Mouse (Mus musculus): ENCODE measurements around the gene Vkorc1l1. TPM values are rescaled to one million over a fixed set of nuclear protein-coding genes. Genes with fewer than 3 reads are reported as not detected.
A peak's percentile ranks its signal among the peaks of the same experiment; 100 is the strongest.

Gene Vkorc1l1
- polyA plus RNA-seq, 1 experiment from 2014 or later, result 29.2 TPM

- Histone ChIP-seq H3K9me3 (no peaks in the 10 kb centered on the region), H3K27ac (replicated peaks) (no peak overlapping the region), H3K36me3 (replicated peaks) (peaks cover 62% of the 10 kb centered on the region), H3K4me1 (no peaks in the 10 kb centered on the region), H3K4me3 (no peak overlapping the region), H3K27me3 (replicated peaks; ENCODE audit: low read depth, poor library complexity, severe bottlenecking) (no peaks in the 10 kb centered on the region)
- 93% methylated on average over 14 of the region's 14 CpGs for WGBS
- no peak for DNase-seq (ENCODE audit: low spot score)
These were observed 51.6 kb downstream of the Vkorc1l1 start for GRCm38 (mm10) chr5:129993374-129993773.

GRCm38 (mm10) chr5:129994989-129995388 is 53.2 kb downstream of the Vkorc1l1 start:
- no peak for DNase-seq (ENCODE audit: low spot score)
- Histone ChIP-seq H3K9me3 (no peaks in the 10 kb centered on the region), H3K36me3 (replicated peaks) (peaks cover 50% of the 10 kb centered on the region), H3K4me3 (no peak overlapping the region), H3K27me3 (replicated peaks; ENCODE audit: low read depth, poor library complexity, severe bottlenecking) (no peaks in the 10 kb centered on the region), H3K27ac (replicated peaks) (no peak overlapping the region), H3K4me1 (no peaks in the 10 kb centered on the region)
- WGBS, result 87% methylated on average over 7 of the region's 7 CpGs

GRCm38 (mm10) chr5:129997700-129998099 is 55.9 kb downstream of the Vkorc1l1 start:
- no peaks in the 10 kb centered on the region for H3K27me3 ChIP-seq (replicated peaks; ENCODE audit: low read depth, poor library complexity, severe bottlenecking)
- DNase-seq (ENCODE audit: low spot score), result no peak
- 74% methylated on average over 19 of the region's 19 CpGs for WGBS
- H3K9me3 ChIP-seq, result no peaks in the 10 kb centered on the region
- peaks cover 17% of the 10 kb centered on the region for H3K4me1 ChIP-seq
- no peak overlapping the region for H3K27ac ChIP-seq (replicated peaks)
- peaks cover 46% of the 10 kb centered on the region for H3K36me3 ChIP-seq (replicated peaks)
- no peak overlapping the region for H3K4me3 ChIP-seq

DNA sequence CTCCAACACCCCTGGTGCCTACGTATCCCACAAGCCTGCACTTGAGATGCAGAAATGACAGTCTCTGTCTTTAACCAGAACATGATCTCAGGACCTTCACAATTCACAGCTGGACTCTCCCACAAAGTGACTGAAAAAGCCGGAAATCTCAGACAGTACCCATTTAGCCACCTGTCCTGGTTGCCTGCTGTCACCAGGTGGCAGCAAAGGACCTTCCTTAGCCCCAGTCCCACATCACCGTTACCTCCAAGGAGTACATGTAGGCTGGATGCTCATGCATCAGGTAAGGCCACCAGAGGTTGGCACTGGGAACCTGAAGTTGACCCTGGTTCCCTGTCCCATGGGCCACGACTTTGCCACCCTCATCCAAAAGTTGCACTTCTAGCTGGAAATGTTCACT is 57.3 kb downstream of the Vkorc1l1 start:
- peaks cover 26% of the 10 kb centered on the region for H3K4me1 ChIP-seq
- no peak overlapping the region for H3K4me3 ChIP-seq
- no peak overlapping the region for H3K27ac ChIP-seq (replicated peaks)
- H3K36me3 ChIP-seq (replicated peaks), result peaks cover 32% of the 10 kb centered on the region
- H3K9me3 ChIP-seq, result no peaks in the 10 kb centered on the region; the same call in 1 of the 2 replicates
- peak; percentile 62 for DNase-seq (ENCODE audit: low spot score)
- WGBS, result 39% methylated on average over 4 of the region's 4 CpGs
- H3K27me3 ChIP-seq (replicated peaks; ENCODE audit: low read depth, poor library complexity, severe bottlenecking), result no peaks in the 10 kb centered on the region

- no peak for DNase-seq (ENCODE audit: low spot score)
- Histone ChIP-seq H3K4me3 (no peak overlapping the region), H3K27me3 (replicated peaks; ENCODE audit: low read depth, poor library complexity, severe bottlenecking) (no peaks in the 10 kb centered on the region), H3K27ac (replicated peaks) (no peak overlapping the region), H3K4me1 (peaks cover 26% of the 10 kb centered on the region), H3K9me3 (peaks cover 11% of the 10 kb centered on the region; the same call in 1 of the 2 replicates), H3K36me3 (replicated peaks) (peaks cover 25% of the 10 kb centered on the region)
- WGBS, result 93% methylated on average over 12 of the region's 12 CpGs
These were observed 59.0 kb downstream of the Vkorc1l1 start for GRCm38 (mm10) chr5:130000735-130001134.

- DNase-seq (ENCODE audit: low spot score), result no peak
- WGBS, result 76% methylated on average over 5 of the region's 5 CpGs
- peak overlapping the region; percentile 91; the same call in 1 of the 2 replicates for H3K27ac ChIP-seq (replicated peaks)
- peaks cover 11% of the 10 kb centered on the region; the same call in 1 of the 2 replicates for H3K9me3 ChIP-seq
- peaks cover 26% of the 10 kb centered on the region for H3K4me1 ChIP-seq
- peak overlapping the region; percentile 73 for H3K4me3 ChIP-seq
- H3K36me3 ChIP-seq (replicated peaks), result peaks cover 25% of the 10 kb centered on the region
- H3K27me3 ChIP-seq (replicated peaks; ENCODE audit: low read depth, poor library complexity, severe bottlenecking), result no peaks in the 10 kb centered on the region
These were observed 59.7 kb downstream of the Vkorc1l1 start for GRCm38 (mm10) chr5:130001356-130001987.

- peak within 1 kb of the TSS; percentile 91 for H3K27ac ChIP-seq (replicated peaks)
- H3K4me1 ChIP-seq, result peaks cover 26% of the 10 kb centered on the region
- peak; percentile 87 for DNase-seq (ENCODE audit: low spot score)
- H3K9me3 ChIP-seq, result peaks cover 11% of the 10 kb centered on the region; the same call in 1 of the 2 replicates
- peak within 1 kb of the TSS; percentile 73 for H3K4me3 ChIP-seq
- H3K36me3 ChIP-seq (replicated peaks), result peaks cover 23% of the 10 kb centered on the region
- no peaks in the 10 kb centered on the region for H3K27me3 ChIP-seq (replicated peaks; ENCODE audit: low read depth, poor library complexity, severe bottlenecking)
- WGBS, result 1% methylated on average over 39 of the region's 39 CpGs
These were observed 60.8 kb downstream of the Vkorc1l1 start, which contains the start of gene Gusb for GRCm38 (mm10) chr5:130002301-130003146. Gene Gusb (minus strand): TSS chr5:130003049.

DNA sequence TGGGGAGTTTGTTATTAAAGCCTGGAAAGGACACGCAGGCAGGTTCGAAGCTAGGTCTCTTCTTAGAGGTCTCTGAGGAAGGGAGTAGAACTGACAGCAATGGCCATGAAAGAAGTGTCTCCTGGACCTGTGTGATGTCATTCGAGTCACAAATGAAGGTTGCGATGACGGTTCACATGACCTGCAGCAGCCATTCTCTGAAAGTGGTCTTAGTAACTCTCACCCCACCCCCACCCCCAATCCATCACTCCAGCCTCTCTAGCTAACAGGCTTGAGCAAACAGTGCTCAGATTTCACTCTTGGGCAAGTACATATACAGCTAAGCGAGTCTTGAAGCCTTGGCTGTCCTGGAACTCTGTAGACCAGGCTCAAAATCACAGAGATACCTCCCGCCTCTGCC is 61.5 kb downstream of the Vkorc1l1 start:
- Histone ChIP-seq H3K4me3 (peak overlapping the region; percentile 73), H3K27me3 (replicated peaks; ENCODE audit: low read depth, poor library complexity, severe bottlenecking) (no peaks in the 10 kb centered on the region), H3K27ac (replicated peaks) (peak overlapping the region; percentile 91), H3K9me3 (peaks cover 11% of the 10 kb centered on the region; the same call in 1 of the 2 replicates), H3K4me1 (peaks cover 26% of the 10 kb centered on the region), H3K36me3 (replicated peaks) (peaks cover 17% of the 10 kb centered on the region)
- 59% methylated on average over 7 of the region's 7 CpGs for WGBS
- DNase-seq (ENCODE audit: low spot score), result peak; percentile 48

GRCm38 (mm10) chr5:130007344-130007743 is 65.6 kb downstream of the Vkorc1l1 start:
- peaks cover 12% of the 10 kb centered on the region for H3K4me1 ChIP-seq
- DNase-seq (ENCODE audit: low spot score), result no peak
- peaks cover 25% of the 10 kb centered on the region for H3K9me3 ChIP-seq
- WGBS, result 94% methylated on average over 1 of the region's 1 CpGs
- no peak overlapping the region for H3K27ac ChIP-seq (replicated peaks)
- H3K4me3 ChIP-seq, result no peak overlapping the region
- no peaks in the 10 kb centered on the region for H3K27me3 ChIP-seq (replicated peaks; ENCODE audit: low read depth, poor library complexity, severe bottlenecking)
- H3K36me3 ChIP-seq (replicated peaks), result peaks cover 21% of the 10 kb centered on the region

DNA sequence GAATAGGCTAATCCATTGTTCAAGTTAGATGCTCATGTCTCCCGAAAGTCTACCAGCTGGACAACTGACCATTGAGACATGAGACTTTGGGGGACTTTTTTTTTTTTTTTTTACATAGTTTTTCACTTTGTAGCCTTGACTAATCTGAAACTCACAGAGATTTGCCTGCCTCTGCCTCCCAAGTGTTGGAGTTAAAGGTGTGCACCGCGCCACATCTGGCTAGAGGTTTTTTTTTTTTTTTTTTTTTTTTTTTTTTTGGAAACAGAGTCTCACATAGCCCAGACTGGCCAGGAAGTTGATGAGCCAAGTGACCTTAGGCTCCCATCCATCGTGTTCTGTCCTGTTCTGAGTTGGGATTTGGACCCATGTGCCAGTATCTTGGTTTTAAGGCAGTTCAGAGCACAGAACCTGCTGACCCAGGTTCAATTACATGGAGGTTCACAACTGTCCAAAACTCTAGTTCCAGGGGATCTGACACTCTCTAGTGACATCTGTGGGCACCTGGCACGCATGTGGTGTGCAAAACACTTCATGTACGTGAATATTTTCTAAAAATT is 66.3 kb downstream of the Vkorc1l1 start:
- Histone ChIP-seq H3K27me3 (replicated peaks; ENCODE audit: low read depth, poor library complexity, severe bottlenecking) (no peaks in the 10 kb centered on the region), H3K4me1 (peaks cover 4% of the 10 kb centered on the region), H3K27ac (replicated peaks) (no peak overlapping the region), H3K4me3 (no peak overlapping the region), H3K9me3 (peaks cover 25% of the 10 kb centered on the region), H3K36me3 (replicated peaks) (peaks cover 29% of the 10 kb centered on the region)
- WGBS, result 86% methylated on average over 6 of the region's 6 CpGs
- DNase-seq (ENCODE audit: low spot score), result no peak

- Histone ChIP-seq H3K4me1 (no peaks in the 10 kb centered on the region), H3K36me3 (replicated peaks) (peaks cover 39% of the 10 kb centered on the region), H3K27me3 (replicated peaks; ENCODE audit: low read depth, poor library complexity, severe bottlenecking) (no peaks in the 10 kb centered on the region), H3K27ac (replicated peaks) (no peak overlapping the region), H3K9me3 (peaks cover 18% of the 10 kb centered on the region), H3K4me3 (no peak overlapping the region)
- DNase-seq (ENCODE audit: low spot score), result no peak
- 92% methylated on average over 4 of the region's 4 CpGs for WGBS
These were observed 68.0 kb downstream of the Vkorc1l1 start for GRCm38 (mm10) chr5:130009784-130010183.

DNA sequence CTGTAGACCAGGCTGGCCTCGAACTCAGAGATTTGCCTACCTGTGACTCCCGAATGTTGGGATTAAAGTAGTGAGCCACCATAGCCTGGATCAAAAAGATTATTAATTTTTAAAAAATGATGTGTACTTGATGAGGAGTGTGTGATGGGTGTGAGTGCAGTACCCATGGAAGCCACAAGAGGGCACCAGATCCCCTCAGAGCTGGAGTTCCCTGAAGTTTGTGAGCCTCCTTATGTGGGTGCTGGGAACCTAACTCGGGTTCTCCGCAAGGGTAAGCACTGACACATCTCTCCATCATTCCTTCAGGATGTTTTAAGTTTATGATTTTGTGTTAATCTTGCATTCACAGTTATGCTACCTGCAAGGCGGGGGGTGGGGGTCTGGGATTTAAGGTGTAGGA is 69.2 kb downstream of the Vkorc1l1 start:
- Histone ChIP-seq H3K9me3 (peaks cover 18% of the 10 kb centered on the region), H3K4me3 (no peak overlapping the region), H3K27me3 (replicated peaks; ENCODE audit: low read depth, poor library complexity, severe bottlenecking) (no peaks in the 10 kb centered on the region), H3K27ac (replicated peaks) (no peak overlapping the region), H3K36me3 (replicated peaks) (peaks cover 51% of the 10 kb centered on the region), H3K4me1 (no peaks in the 10 kb centered on the region)
- 93% methylated on average over 5 of the region's 5 CpGs for WGBS
- no peak for DNase-seq (ENCODE audit: low spot score)

All from embryonic facial prominence, embryonic 10.5 days (tissue).